Comparison of ENCODE assay signal across 19 mouse cellular contexts in genomic region chr6:71021353-71021752, GRCm38 (mm10).
DNase-seq lines count a peak whose midpoint lies in the region; ATAC-seq lines count a peak whose summit lies in the region.
"Had no signal": no experiment of that assay in that cellular context is flagged by ENCODE, and none has a peak within 500 bp of the region (broad histone marks: within the 10 kb centered on the region; RNA-seq: fewer than 3 reads in every experiment).

No protein-coding gene starts in this region.

- DNase-seq in kidney, postnatal 10 days: no peak
- peak; percentile 23 for DNase-seq in embryo, embryonic 10 days (ENCODE audit: low spot score)
- peak; percentile 10 for DNase-seq in embryo, embryonic 11 days
- peak; percentile 4 for DNase-seq in embryonic facial prominence, embryonic 14.5 days (ENCODE audit: low spot score)
- DNase-seq in gastrocnemius, postnatal 25 days: no peak
- no peak for DNase-seq in spleen, adult 12 weeks (ENCODE audit: low spot score)
- DNase-seq: adrenal gland, postnatal 14 days; cerebellum, adult 11-12 months; cerebellum, adult 9-10 months; cerebellum, postnatal 36 days; heart, adult 2 months had no signal

- no peaks in the 10 kb centered on the region for H3K9me3 ChIP-seq in kidney, embryonic 14.5 days (ENCODE audit: control insufficient read depth, low read length)
- H3K9me3 ChIP-seq in embryonic facial prominence, embryonic 14.5 days (ENCODE audit: control insufficient read depth, low read length): no peaks in the 10 kb centered on the region
- H3K9me3 ChIP-seq: forebrain, embryonic 15.5 days; heart, embryonic 12.5 days; hindbrain, embryonic 15.5 days had no signal

- no peak overlapping the region for H3K27ac ChIP-seq in kidney, embryonic 14.5 days (ENCODE audit: low read depth, low read length)
- no peak overlapping the region for H3K27ac ChIP-seq in embryonic facial prominence, embryonic 14.5 days (replicated peaks; ENCODE audit: low read depth, low read length)
- H3K27ac ChIP-seq: forebrain, embryonic 15.5 days; heart, adult 2 months; hindbrain, embryonic 15.5 days had no signal

- H3K36me3 ChIP-seq in kidney, embryonic 14.5 days (ENCODE audit: control insufficient read depth, insufficient read depth, low read length): no peaks in the 10 kb centered on the region
- H3K36me3 ChIP-seq in embryonic facial prominence, embryonic 14.5 days (ENCODE audit: control insufficient read depth, insufficient read depth, low read length): no peaks in the 10 kb centered on the region
- H3K36me3 ChIP-seq: forebrain, embryonic 15.5 days; heart, embryonic 12.5 days; hindbrain, embryonic 15.5 days had no signal

- ATAC-seq in kidney, embryonic 14.5 days (ENCODE audit: low FRiP score, low TSS enrichment): peak; percentile 90
- ATAC-seq in embryonic facial prominence, embryonic 14.5 days (ENCODE audit: low read depth): peak; percentile 57; the same call in 1 of the 2 replicates
- ATAC-seq: activated CD4-positive, CD25-positive, alpha-beta regulatory T cell, adult 4 months; forebrain, embryonic 15.5 days; inflammation-experienced regulatory T-cells, adult 6 months; Patski had no signal

- H3K4me2 ChIP-seq in kidney, embryonic 14.5 days (replicated peaks; ENCODE audit: low read depth, low read length): no peak overlapping the region
- no peak overlapping the region for H3K4me2 ChIP-seq in embryonic facial prominence, embryonic 14.5 days (ENCODE audit: low read depth, low read length)
- H3K4me2 ChIP-seq: forebrain, embryonic 15.5 days; heart, embryonic 12.5 days; hindbrain, embryonic 15.5 days had no signal

- no peaks in the 10 kb centered on the region for H3K4me1 ChIP-seq in kidney, embryonic 14.5 days (ENCODE audit: control insufficient read depth, insufficient read depth, low read length)
- H3K4me1 ChIP-seq in embryonic facial prominence, embryonic 14.5 days (ENCODE audit: control insufficient read depth, insufficient read depth, low read length): no peaks in the 10 kb centered on the region
- H3K4me1 ChIP-seq: forebrain, embryonic 15.5 days; heart, embryonic 12.5 days; hindbrain, embryonic 15.5 days had no signal

- WGBS in kidney, embryonic 14.5 days: 9% methylated on average over 9 of the region's 9 CpGs
- WGBS in embryonic facial prominence, embryonic 14.5 days: 17% methylated on average over 9 of the region's 9 CpGs

- no peak overlapping the region for H3K9ac ChIP-seq in kidney, embryonic 14.5 days (ENCODE audit: low read depth, low read length)
- no peak overlapping the region for H3K9ac ChIP-seq in embryonic facial prominence, embryonic 14.5 days (ENCODE audit: low read depth, low read length)
- H3K9ac ChIP-seq: forebrain, embryonic 15.5 days; heart, embryonic 12.5 days; hindbrain, embryonic 15.5 days had no signal

- H3K4me3 ChIP-seq in kidney, embryonic 14.5 days (ENCODE audit: low read length): no peak overlapping the region
- no peak overlapping the region for H3K4me3 ChIP-seq in embryonic facial prominence, embryonic 14.5 days (ENCODE audit: low read depth, low read length)
- H3K4me3 ChIP-seq: forebrain, embryonic 15.5 days; heart, adult 2 months; heart, embryonic 12.5 days; hindbrain, embryonic 15.5 days had no signal

- no peaks in the 10 kb centered on the region for H3K27me3 ChIP-seq in kidney, embryonic 14.5 days (ENCODE audit: control insufficient read depth, insufficient read depth, low read length)
- no peaks in the 10 kb centered on the region for H3K27me3 ChIP-seq in embryonic facial prominence, embryonic 14.5 days (replicated peaks; ENCODE audit: control insufficient read depth, insufficient read depth, low read length)
- H3K27me3 ChIP-seq: CH12.LX; forebrain, embryonic 15.5 days; Patski had no signal

Comparison
In these comparisons a context has a peak if more than half of its experiments do, and no peak if none do; other contexts are left out.
1. DNase-seq: peak in embryo, embryonic 10 days (single experiment), embryo, embryonic 11 days (single experiment) and embryonic facial prominence, embryonic 14.5 days (single experiment); none in kidney, postnatal 10 days (single experiment), gastrocnemius, postnatal 25 days (single experiment) and spleen, adult 12 weeks (single experiment).